Mouse (Mus musculus) spleen, postnatal 4 days (tissue): Measurements from ENCODE around the gene Tgm2.

Experiments
- DNase-seq, 2 experiments: peaks; one replicate each; pipeline ENCODE4 v3.0.0; 2022; ENCODE audit warnings: low spot score in 2 of 2

Gene Tgm2

GRCm38 (mm10) chr2:158113591-158114257 is 32.5 kb downstream of the Tgm2 start:
- peak in 1 of 2 experiments; percentile 50 for DNase-seq

GRCm38 (mm10) chr2:158109516-158109915 is 36.7 kb downstream of the Tgm2 start:
- no peak for DNase-seq

DNA sequence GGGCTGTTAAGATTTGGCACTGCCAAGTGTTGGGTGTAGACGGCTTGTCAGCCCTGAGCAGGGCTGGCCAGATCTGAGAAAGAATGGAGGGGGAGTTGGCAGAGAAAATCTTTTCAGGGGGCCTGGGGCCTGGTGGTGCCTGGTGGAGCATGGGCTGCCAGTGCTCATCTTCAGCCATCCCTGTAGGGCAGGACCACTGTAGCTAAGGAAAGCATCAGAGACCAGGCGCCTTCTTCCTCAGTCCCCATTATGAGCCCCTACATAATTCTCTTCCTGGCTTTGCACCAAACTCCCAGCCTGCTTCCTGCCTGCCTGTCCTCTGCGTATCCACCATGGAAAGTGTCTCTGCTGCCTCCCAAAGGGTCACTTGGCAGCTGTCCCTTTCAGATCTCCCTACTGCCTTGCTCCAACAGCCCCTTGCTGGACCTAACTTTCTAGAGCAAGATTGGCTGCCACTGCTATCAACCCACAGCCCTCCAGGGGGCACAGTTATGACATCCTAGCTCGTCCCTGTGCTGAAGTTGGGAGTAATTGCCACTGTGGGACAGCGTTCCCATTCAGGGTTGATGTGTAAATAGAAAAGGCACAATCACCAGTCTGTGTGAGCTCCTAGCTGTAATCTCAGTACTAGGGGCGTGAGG is 39.2 kb downstream of the Tgm2 start:
- peak in 1 of 2 experiments; percentile 43 for DNase-seq

GRCm38 (mm10) chr2:158105605-158106004 is 40.6 kb downstream of the Tgm2 start:
- no peak for DNase-seq

- no peak for DNase-seq
Measured at GRCm38 (mm10) chr2:158104966-158105365, 41.3 kb downstream of the Tgm2 start.

- no peak for DNase-seq
Measured at GRCm38 (mm10) chr2:158101768-158102167, 44.5 kb downstream of the Tgm2 start.

DNA sequence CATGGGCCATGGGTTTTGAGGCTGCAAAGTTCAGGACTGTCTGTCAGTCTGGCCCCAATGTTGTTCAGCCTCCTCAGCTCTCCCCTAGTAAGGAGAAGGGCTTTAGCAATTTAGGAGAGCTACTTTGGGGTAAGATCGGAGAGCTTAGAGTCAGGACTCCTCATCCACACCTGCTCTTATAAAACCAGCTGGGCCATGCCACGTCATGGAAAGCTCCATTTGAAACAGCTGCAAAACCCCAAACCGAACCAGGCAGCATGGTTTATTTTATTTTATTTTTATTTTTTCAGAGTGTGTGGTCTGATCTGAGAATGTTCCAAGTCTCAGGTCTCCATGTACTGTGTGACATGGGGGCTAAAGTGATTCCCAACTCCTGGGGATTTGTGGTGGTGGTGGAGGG is 46.7 kb downstream of the Tgm2 start:
- DNase-seq = no peak

- DNase-seq = no peak
Measured at GRCm38 (mm10) chr2:158098730-158099129, 47.5 kb downstream of the Tgm2 start.

GRCm38 (mm10) chr2:158097071-158097470 is 49.2 kb downstream of the Tgm2 start:
- no peak for DNase-seq

- no peak for DNase-seq
Measured at GRCm38 (mm10) chr2:158094846-158095245, 51.4 kb downstream of the Tgm2 start.

GRCm38 (mm10) chr2:158094300-158094699 is 51.9 kb downstream of the Tgm2 start:
- no peak for DNase-seq

- no peak for DNase-seq
Measured at GRCm38 (mm10) chr2:158093345-158093744, 52.9 kb downstream of the Tgm2 start.

DNA sequence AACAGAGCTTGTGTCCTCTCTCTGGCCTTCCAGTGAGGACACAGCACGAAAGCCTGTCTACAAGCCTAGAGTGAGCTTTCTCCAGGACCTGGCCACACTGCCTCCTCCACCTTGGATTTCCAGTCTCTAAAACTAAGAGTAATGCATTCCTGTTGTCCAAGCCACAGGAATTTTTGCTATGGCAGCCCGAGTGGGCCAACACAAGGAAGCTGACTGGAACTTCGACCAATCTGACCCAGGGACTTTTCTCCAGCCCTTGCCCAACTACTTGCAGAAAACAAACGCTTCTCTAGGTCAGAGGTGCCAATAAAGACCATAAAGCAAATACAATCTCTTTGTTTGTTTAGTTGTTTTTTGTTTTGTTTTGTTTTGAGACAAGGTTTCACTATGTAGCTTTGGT is 56.1 kb downstream of the Tgm2 start:
- no peak for DNase-seq

DNA sequence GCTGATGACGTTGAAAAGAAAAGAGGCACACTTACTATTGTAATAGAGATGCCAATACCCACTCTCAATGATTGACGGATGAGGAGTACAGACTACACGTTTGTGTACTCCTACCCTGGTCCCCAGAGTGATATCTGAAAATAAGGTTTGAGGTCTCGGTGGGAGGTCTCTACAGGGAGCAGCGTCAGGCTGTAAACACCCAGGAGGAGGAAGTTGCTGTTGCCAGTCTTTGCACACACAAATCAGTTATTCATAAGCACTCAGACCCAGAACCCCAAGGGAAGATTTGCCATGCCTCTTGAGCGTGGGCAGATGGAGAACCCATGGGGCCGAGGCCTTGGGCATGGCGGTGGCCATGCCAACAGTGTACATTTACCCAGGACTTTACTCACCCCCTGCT is 61.8 kb downstream of the Tgm2 start:
- DNase-seq = no peak

GRCm38 (mm10) chr2:158080622-158081241 is 65.5 kb downstream of the Tgm2 start:
- no peak for DNase-seq

- DNase-seq = no peak
Measured at GRCm38 (mm10) chr2:158079843-158080395, 66.3 kb downstream of the Tgm2 start.

- no peak for DNase-seq
Measured at GRCm38 (mm10) chr2:158078971-158079370, 67.3 kb downstream of the Tgm2 start.

DNA sequence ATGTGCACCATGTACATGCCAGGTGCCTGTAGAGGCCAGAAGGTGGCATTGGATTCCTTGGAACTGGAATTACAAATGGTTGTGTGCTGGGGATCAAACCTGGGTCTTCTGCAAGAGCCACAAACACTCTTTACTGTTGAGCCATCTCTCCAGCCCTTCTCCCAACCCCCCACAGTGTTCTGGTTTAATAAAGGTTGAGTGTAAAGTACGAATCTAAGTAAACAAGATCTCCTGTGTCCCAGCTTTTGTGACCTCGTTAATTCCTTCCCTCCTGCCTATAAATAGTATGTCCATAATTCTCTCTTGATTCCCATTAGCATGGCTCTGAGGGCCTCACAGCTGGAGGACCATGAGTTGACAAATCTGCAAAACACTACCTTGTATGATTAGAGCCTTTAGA is 68.3 kb downstream of the Tgm2 start:
- no peak for DNase-seq

DNA sequence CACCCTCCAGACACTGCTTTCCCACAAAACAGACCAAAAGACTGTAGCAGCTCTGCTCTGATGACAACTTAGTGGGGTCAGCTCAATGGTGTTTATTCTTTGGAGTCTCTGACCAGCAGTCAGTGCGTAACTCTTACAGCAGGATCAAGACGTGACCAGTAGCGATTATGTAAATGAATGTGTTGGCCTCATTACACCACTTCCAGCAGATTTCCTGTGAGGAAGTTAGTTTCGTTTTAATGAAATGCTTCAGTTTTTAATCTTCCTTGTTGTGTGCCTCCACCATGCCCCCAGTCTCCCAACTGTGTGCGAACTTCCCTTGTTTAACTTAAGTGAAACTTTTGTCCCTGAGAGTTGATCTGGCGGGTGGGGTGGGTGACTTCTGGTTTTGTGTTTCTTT is 69.5 kb downstream of the Tgm2 start:
- no peak for DNase-seq

DNA sequence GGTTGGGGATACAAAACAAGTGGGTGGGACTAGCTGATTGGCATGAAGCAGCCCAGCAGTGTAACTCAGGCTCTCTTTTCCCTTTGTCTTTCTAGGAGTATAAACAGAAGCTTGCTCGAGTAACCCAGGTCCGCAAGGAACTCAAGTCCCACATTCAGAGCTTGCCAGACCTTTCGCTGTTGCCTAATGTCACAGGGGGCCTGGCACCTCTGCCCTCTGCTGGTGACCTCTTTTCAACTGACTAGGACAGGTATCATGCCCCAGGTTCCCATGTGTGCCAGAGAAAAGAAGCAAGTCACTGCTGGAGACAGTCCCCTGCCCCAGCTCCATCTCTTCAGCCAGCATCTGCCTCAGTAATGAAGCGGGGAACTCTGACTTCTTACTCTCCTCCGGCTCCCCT is 71.4 kb downstream of the Tgm2 start:
- DNase-seq = no peak

- DNase-seq = no peak
Measured at GRCm38 (mm10) chr2:158071633-158071995, 74.6 kb downstream of the Tgm2 start.

- no peak for DNase-seq
Measured at GRCm38 (mm10) chr2:158070885-158071632, 75.2 kb downstream of the Tgm2 start.
